Mouse (Mus musculus) MEL (cell line): Measurements from ENCODE around the gene Pld1.

ENCODE experiments used
- CTCF ChIP-seq, 3 experiments: IDR thresholded peaks in 2 of 3; conservative IDR thresholded peaks in 1 of 3; 2 replicates each; pipeline ENCODE4 v1.5.1; 2011 to 2012; ENCODE audit warnings: low read length in 3 of 3, low read depth in 2 of 3, mild to moderate bottlenecking in 2 of 3, improper control_type of control experiment in 1 of 3, inconsistent platforms in 1 of 3, mixed read lengths in 1 of 3, moderate library complexity in 1 of 3; ENCODE audit not compliant: control insufficient read depth in 1 of 3, insufficient read depth in 1 of 3, poor library complexity in 1 of 3, severe bottlenecking in 1 of 3
- EP300 ChIP-seq, 2 experiments: IDR thresholded peaks; 2 replicates each; pipeline ENCODE4 v1.6.1; 2011; ENCODE audit warnings: improper control_type of control experiment in 2 of 2, low read length in 2 of 2, low read depth in 1 of 2, mild to moderate bottlenecking in 1 of 2
- ETS1 ChIP-seq: IDR thresholded peaks from 2 replicates; pipeline ENCODE4 v1.6.1; 2012; ENCODE audit warnings: low read depth, mild to moderate bottlenecking, inconsistent platforms, low read length, improper control_type of control experiment, moderate library complexity
- JUND ChIP-seq: IDR thresholded peaks from 2 replicates; pipeline ENCODE4 v1.6.1; 2011; ENCODE audit warnings: low read depth, mild to moderate bottlenecking, improper control_type of control experiment, low read length
- KAT2A ChIP-seq: conservative IDR thresholded peaks from 2 replicates; pipeline ENCODE4 v1.6.1; 2012; ENCODE audit warnings: low read depth, low read length, improper control_type of control experiment, inconsistent platforms
- MEF2A ChIP-seq: IDR thresholded peaks from 2 replicates; pipeline ENCODE4 v1.6.1; 2014; ENCODE audit warnings: low read depth, mild to moderate bottlenecking, inconsistent platforms, low read length, improper control_type of control experiment; ENCODE audit not compliant: poor library complexity, insufficient replicate concordance, severe bottlenecking; ENCODE audit errors: extremely low read depth
- POLR2AphosphoS5 ChIP-seq: IDR thresholded peaks from 2 replicates; pipeline ENCODE4 v1.6.1; 2012; ENCODE audit warnings: low read depth, borderline replicate concordance, mild to moderate bottlenecking, inconsistent platforms, low read length, moderate library complexity, mixed read lengths
- TAL1 ChIP-seq: IDR thresholded peaks from 2 replicates; pipeline ENCODE4 v1.6.1; 2012; ENCODE audit warnings: mild to moderate bottlenecking, inconsistent platforms, low read length, moderate library complexity, mixed read lengths
- USF2 ChIP-seq, 2 experiments: IDR thresholded peaks; 2 replicates each; pipeline ENCODE4 v1.6.1; 2011 to 2012; ENCODE audit warnings: improper control_type of control experiment in 2 of 2, low read length in 2 of 2, borderline replicate concordance in 1 of 2, inconsistent platforms in 1 of 2, low read depth in 1 of 2, mild to moderate bottlenecking in 1 of 2; ENCODE audit not compliant: insufficient read depth in 1 of 2

- TF ChIP-seq POLR2AphosphoS5 (no peak), CTCF (IDR thresholded peaks at IDR 0.05 in 2 of 3, conservative IDR thresholded peaks at IDR 0.05 in 1 of 3; ENCODE audit: control insufficient read depth in 1 of 3, insufficient read depth in 1 of 3, low read depth in 2 of 3, low read length in 3 of 3, poor library complexity in 1 of 3, severe bottlenecking in 1 of 3) (no peak), USF2 (IDR thresholded peaks at IDR 0.05; ENCODE audit: borderline replicate concordance in 1 of 2, insufficient read depth in 1 of 2, low read depth in 1 of 2, low read length in 2 of 2) (no peak), ETS1 (no peak), KAT2A (no peak), JUND (no peak), EP300 (IDR thresholded peaks at IDR 0.05; ENCODE audit: low read depth in 1 of 2, low read length in 2 of 2) (no peak), MEF2A (no peak), TAL1 (no peak)
Observed at GRCm38 (mm10) chr3:28167796-28168505, 229.5 kb downstream of the Pld1 start.
